Mouse (Mus musculus) testis, adult 2 months (tissue): Measurements from ENCODE around the gene Zfp661.

ENCODE experiments used
- CTCF ChIP-seq: fragments of 200-500 bp; IDR thresholded peaks from 2 replicates; pipeline ENCODE4 v1.5.1; 2012; ENCODE audit warnings: low read depth, mild to moderate bottlenecking, inconsistent platforms, low read length, moderate library complexity; ENCODE audit not compliant: control insufficient read depth, insufficient read depth, insufficient replicate concordance
- POLR2A ChIP-seq: fragments of 200-500 bp; IDR thresholded peaks from 2 replicates; pipeline ENCODE4 v1.6.1; 2012; ENCODE audit warnings: low read depth, mild to moderate bottlenecking, inconsistent platforms, low read length, moderate library complexity; ENCODE audit not compliant: control insufficient read depth

- no peak for TF ChIP-seq CTCF
- TF ChIP-seq POLR2A, result no peak
Observed at GRCm38 (mm10) chr2:127525004-127525775, 61.7 kb downstream of the Zfp661 start.
